Mouse (Mus musculus) liver, embryonic 11.5 days (tissue): ENCODE results near the gene Pkd1l1. TPM values are rescaled to one million over a fixed set of nuclear protein-coding genes. Genes with fewer than 3 reads are reported as not detected.

ENCODE experiments used
- ATAC-seq: fragments of 200-750 bp; cut with Nextera tagmentation; replicated peaks from 2 replicates; pipeline ENCODE4 v1.8.0; 2017; ENCODE audit warnings: moderate number of reproducible peaks, mild to moderate bottlenecking, moderate TSS enrichment, moderate library complexity; ENCODE audit not compliant: low FRiP score
- DNase-seq: peaks from one replicate; pipeline ENCODE4 v3.0.0-alpha.2; 2017; ENCODE audit warnings: low spot score
- H3K27ac ChIP-seq: fragments of 300-500 bp; sonication (generic); 2 replicates; pipeline ENCODE4 v1.5.1; 2014; ENCODE audit warnings: mild to moderate bottlenecking, low read depth, low read length, control low read depth
- H3K27me3 ChIP-seq: fragments of 300-500 bp; sonication (generic); replicated peaks from 2 replicates; pipeline ENCODE4 v1.6.1; 2014; ENCODE audit warnings: low read length, mixed read lengths; ENCODE audit not compliant: control insufficient read depth, insufficient read depth
- H3K36me3 ChIP-seq: fragments of 300-500 bp; sonication (generic); 2 replicates; pipeline ENCODE4 v1.6.1; 2014; ENCODE audit warnings: mild to moderate bottlenecking, low read length, moderate library complexity, mixed read lengths; ENCODE audit not compliant: control insufficient read depth, insufficient read depth
- H3K4me1 ChIP-seq: fragments of 300-500 bp; sonication (generic); replicated peaks from 2 replicates; pipeline ENCODE4 v1.6.1; 2014; ENCODE audit warnings: low read length, mixed read lengths; ENCODE audit not compliant: control insufficient read depth, insufficient read depth
- H3K4me2 ChIP-seq: fragments of 300-500 bp; sonication (generic); 2 replicates; pipeline ENCODE4 v1.6.1; 2014; ENCODE audit warnings: mild to moderate bottlenecking, control low read depth, moderate library complexity
- H3K4me3 ChIP-seq: fragments of 300-500 bp; sonication (generic); 2 replicates; pipeline ENCODE4 v1.5.1; 2014; ENCODE audit warnings: low read depth, low read length, control low read depth
- H3K9ac ChIP-seq: fragments of 300-500 bp; sonication (generic); 2 replicates; pipeline ENCODE4 v1.6.1; 2014; ENCODE audit warnings: low read depth, low read length, control low read depth
- H3K9me3 ChIP-seq: fragments of 300-500 bp; sonication (generic); 2 replicates; pipeline ENCODE4 v1.6.1; 2016; ENCODE audit warnings: low read length, inconsistent platforms, mixed read lengths; ENCODE audit not compliant: control insufficient read depth
- WGBS: fragments of 180-500 bp; shearing (Covaris S2); extraction: QIAGEN DNeasy Blood & Tissue Kit; methylation state at CpG from one replicate; pipeline ENCODE4 v1.1.7; 2014; 5-methylcytosine and 5-hydroxymethylcytosine counted together
- polyA plus RNA-seq: library from polyadenylated mRNA; unstranded; fragments of >200 nt; fragmentation: Nextera tagmentation; extraction: Ambion mirVana; gene quantifications from 2 replicates; pipeline ENCODE4 v1.2.1, GENCODE M21; 2014

Pkd1l1 gene
- polyA plus RNA-seq, 1 experiment from 2014 or later, result 0.18 TPM

- Histone ChIP-seq H3K36me3 (no peaks in the 10 kb centered on the region), H3K4me3 (no peak overlapping the region), H3K27me3 (no peaks in the 10 kb centered on the region), H3K9me3 (no peaks in the 10 kb centered on the region), H3K4me2 (no peak overlapping the region), H3K4me1 (no peaks in the 10 kb centered on the region), H3K27ac (no peak overlapping the region), H3K9ac (no peak overlapping the region)
- WGBS, result 65% methylated on average over 3 of the region's 3 CpGs
- DNase-seq, result no peak
- no peak for ATAC-seq
Measured at GRCm38 (mm10) chr11:8859041-8859440, 114.0 kb downstream of the Pkd1l1 start.

- WGBS, result 53% methylated on average over 5 of the region's 5 CpGs
- no peaks in the 10 kb centered on the region for H3K9me3 ChIP-seq
- no peak overlapping the region for H3K27ac ChIP-seq
Measured at GRCm38 (mm10) chr11:8856125-8856524, 116.9 kb downstream of the Pkd1l1 start.

GRCm38 (mm10) chr11:8848049-8848448 is 125.0 kb downstream of the Pkd1l1 start:
- Histone ChIP-seq H3K9me3 (no peaks in the 10 kb centered on the region), H3K36me3 (no peaks in the 10 kb centered on the region), H3K4me2 (no peak overlapping the region), H3K27ac (no peak overlapping the region), H3K4me3 (no peak overlapping the region), H3K27me3 (no peaks in the 10 kb centered on the region), H3K9ac (no peak overlapping the region), H3K4me1 (no peaks in the 10 kb centered on the region)
- no peak for DNase-seq
- no peak for ATAC-seq

More at GRCm38 (mm10) chr11:8856125-8856524, 116.9 kb downstream of the Pkd1l1 start:
- H3K9ac ChIP-seq, result no peak overlapping the region
- H3K36me3 ChIP-seq, result no peaks in the 10 kb centered on the region
- H3K4me3 ChIP-seq, result no peak overlapping the region
- H3K4me2 ChIP-seq, result no peak overlapping the region
- H3K27me3 ChIP-seq, result no peaks in the 10 kb centered on the region
- H3K4me1 ChIP-seq, result no peaks in the 10 kb centered on the region
- DNase-seq (no peak), ATAC-seq (no peak)

GRCm38 (mm10) chr11:8847627-8848026 is 125.4 kb downstream of the Pkd1l1 start:
- Histone ChIP-seq H3K9ac (no peak overlapping the region), H3K4me3 (no peak overlapping the region), H3K27me3 (no peaks in the 10 kb centered on the region), H3K4me1 (no peaks in the 10 kb centered on the region), H3K4me2 (no peak overlapping the region), H3K27ac (no peak overlapping the region), H3K9me3 (no peaks in the 10 kb centered on the region), H3K36me3 (no peaks in the 10 kb centered on the region)
- DNase-seq (no peak), ATAC-seq (no peak)
- 73% methylated on average over 2 of the region's 2 CpGs for WGBS

GRCm38 (mm10) chr11:8836176-8836575 is 136.9 kb downstream of the Pkd1l1 start:
- no peaks in the 10 kb centered on the region for H3K27me3 ChIP-seq
- DNase-seq, result no peak
- no peak overlapping the region for H3K9ac ChIP-seq
- H3K4me3 ChIP-seq, result no peak overlapping the region
- WGBS, result 91% methylated on average over 6 of the region's 6 CpGs
- H3K36me3 ChIP-seq, result no peaks in the 10 kb centered on the region
- H3K27ac ChIP-seq, result no peak overlapping the region
- H3K9me3 ChIP-seq, result no peaks in the 10 kb centered on the region
- no peak overlapping the region for H3K4me2 ChIP-seq
- H3K4me1 ChIP-seq, result no peaks in the 10 kb centered on the region
- no peak for ATAC-seq

- Histone ChIP-seq H3K4me3 (no peak overlapping the region), H3K36me3 (no peaks in the 10 kb centered on the region), H3K4me1 (no peaks in the 10 kb centered on the region), H3K9ac (no peak overlapping the region), H3K27me3 (no peaks in the 10 kb centered on the region), H3K4me2 (no peak overlapping the region), H3K27ac (no peak overlapping the region), H3K9me3 (no peaks in the 10 kb centered on the region)
- ATAC-seq (no peak), DNase-seq (no peak)
- WGBS, result 79% methylated on average over 4 of the region's 4 CpGs
Measured at GRCm38 (mm10) chr11:8834121-8834520, 138.9 kb downstream of the Pkd1l1 start.

GRCm38 (mm10) chr11:8830551-8830950 is 142.5 kb downstream of the Pkd1l1 start:
- ATAC-seq, result no peak
- WGBS, result 61% methylated on average over 4 of the region's 4 CpGs
- H3K27me3 ChIP-seq, result no peaks in the 10 kb centered on the region

GRCm38 (mm10) chr11:8829561-8829960 is 143.5 kb downstream of the Pkd1l1 start:
- ATAC-seq, result no peak
- no peaks in the 10 kb centered on the region for H3K36me3 ChIP-seq
- H3K4me1 ChIP-seq, result no peaks in the 10 kb centered on the region
- H3K4me3 ChIP-seq, result no peak overlapping the region
- no peak overlapping the region for H3K27ac ChIP-seq
- no peaks in the 10 kb centered on the region for H3K9me3 ChIP-seq
- H3K9ac ChIP-seq, result no peak overlapping the region
- 95% methylated on average over 3 of the region's 3 CpGs for WGBS
- no peak overlapping the region for H3K4me2 ChIP-seq
- DNase-seq, result no peak
- no peaks in the 10 kb centered on the region for H3K27me3 ChIP-seq

More at GRCm38 (mm10) chr11:8830551-8830950, 142.5 kb downstream of the Pkd1l1 start:
- H3K4me1 ChIP-seq, result no peaks in the 10 kb centered on the region
- H3K27ac ChIP-seq, result no peak overlapping the region
- no peaks in the 10 kb centered on the region for H3K36me3 ChIP-seq
- no peak for DNase-seq
- no peak overlapping the region for H3K4me3 ChIP-seq
- H3K9me3 ChIP-seq, result no peaks in the 10 kb centered on the region
- no peak overlapping the region for H3K4me2 ChIP-seq
- H3K9ac ChIP-seq, result no peak overlapping the region

- WGBS, result 74% methylated on average over 9 of the region's 9 CpGs
- H3K27me3 ChIP-seq, result no peaks in the 10 kb centered on the region
- no peaks in the 10 kb centered on the region for H3K9me3 ChIP-seq
- no peaks in the 10 kb centered on the region for H3K4me1 ChIP-seq
- no peak for ATAC-seq
- no peak overlapping the region for H3K27ac ChIP-seq
- DNase-seq, result no peak
- H3K4me2 ChIP-seq, result no peak overlapping the region
- H3K9ac ChIP-seq, result no peak overlapping the region
- no peak overlapping the region for H3K4me3 ChIP-seq
- H3K36me3 ChIP-seq, result no peaks in the 10 kb centered on the region
Measured at GRCm38 (mm10) chr11:8828836-8829526, 144.1 kb downstream of the Pkd1l1 start.
